Mouse (Mus musculus): ENCODE results near the gene Clec4n. TPM values are rescaled to one million over a fixed set of nuclear protein-coding genes. Genes with fewer than 3 reads are reported as not detected.
"Not testable (repeated sequence)": the region's sequence is repeated elsewhere in the genome, so short reads cannot be mapped to it uniquely, and the experiment has no call there.

Clec4n gene
- 2.6 and 3.1 TPM in 2 replicates for polyA plus RNA-seq (2014; fragmentation: Nextera tagmentation; extraction: Ambion mirVana)

DNA sequence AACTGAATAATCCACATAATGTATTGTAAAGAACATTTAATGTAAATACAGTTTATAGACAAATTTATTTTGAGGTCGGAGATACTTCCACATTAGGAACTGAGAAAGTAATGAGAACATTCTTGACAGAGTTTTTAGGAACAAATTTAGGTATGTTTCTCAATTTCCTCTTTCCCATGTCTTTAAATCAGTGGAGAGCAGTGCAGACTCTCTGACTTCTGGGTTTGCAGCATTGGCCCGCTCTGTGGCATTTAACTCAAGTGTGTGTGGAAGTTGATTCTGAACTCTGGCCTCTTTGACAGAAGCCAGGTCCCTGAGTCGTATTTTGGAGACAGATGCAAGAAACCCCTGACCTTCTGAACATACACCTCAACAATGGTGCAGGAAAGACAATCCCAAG, at the start of gene Clec4n:
Clec4n (plus strand) TSS at position 200 of the 400 bp plus-strand sequence.
- H3K27me3 ChIP-seq (replicated peaks; ENCODE audit: control insufficient read depth, insufficient read depth, low read length), result no peaks in the 10 kb centered on the region
- no peak within 1 kb of the TSS for H3K27ac ChIP-seq (ENCODE audit: low read depth, low read length)
- no peaks in the 10 kb centered on the region for H3K36me3 ChIP-seq (ENCODE audit: control insufficient read depth, insufficient read depth, low read length)
- DNase-seq (ENCODE audit: low spot score), result no peak
- no peak within 1 kb of the TSS for H3K9ac ChIP-seq (ENCODE audit: low read depth, low read length)
- no peak within 1 kb of the TSS for H3K4me3 ChIP-seq (ENCODE audit: low read depth, low read length)
- H3K4me2 ChIP-seq, result no peak within 1 kb of the TSS
- no peaks in the 10 kb centered on the region for H3K4me1 ChIP-seq (replicated peaks; ENCODE audit: control insufficient read depth, insufficient read depth, low read length)
- WGBS, result 54% methylated on average over 3 of the region's 3 CpGs
- H3K9me3 ChIP-seq (ENCODE audit: control insufficient read depth, low read length), result no peaks in the 10 kb centered on the region
- no peak for ATAC-seq (replicated peaks; ENCODE audit: low FRiP score)

DNA sequence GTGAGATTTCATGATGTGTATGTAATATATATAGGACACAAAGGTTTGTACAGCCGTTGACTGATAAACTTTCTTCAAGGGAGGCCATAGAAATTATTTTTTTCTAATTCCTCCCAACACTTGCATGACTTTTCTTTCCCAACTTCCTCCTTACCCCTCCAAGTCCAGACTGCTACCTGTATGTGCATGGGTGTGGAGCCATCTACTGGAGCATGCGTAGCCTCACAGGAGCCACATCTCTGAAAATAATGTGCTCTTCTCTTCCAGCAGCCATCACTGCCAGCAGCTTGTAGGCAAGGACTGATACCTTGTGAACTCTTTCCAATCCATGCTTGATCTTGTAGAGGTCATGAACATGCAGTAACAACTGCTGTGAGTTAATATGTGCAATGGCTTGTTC, 44.8 kb upstream of the Clec4n start:
- H3K36me3 ChIP-seq (ENCODE audit: control insufficient read depth, insufficient read depth, low read length); H3K9me3 ChIP-seq (ENCODE audit: control insufficient read depth, low read length); H3K27ac ChIP-seq (ENCODE audit: low read depth, low read length); H3K9ac ChIP-seq (ENCODE audit: low read depth, low read length); H3K4me2 ChIP-seq; ATAC-seq (replicated peaks; ENCODE audit: low FRiP score); H3K27me3 ChIP-seq (replicated peaks; ENCODE audit: control insufficient read depth, insufficient read depth, low read length); H3K4me3 ChIP-seq (ENCODE audit: low read depth, low read length); DNase-seq (ENCODE audit: low spot score); H3K4me1 ChIP-seq (replicated peaks; ENCODE audit: control insufficient read depth, insufficient read depth, low read length): not testable (repeated sequence)
- WGBS, result 70% methylated on average over 2 of the region's 2 CpGs

GRCm38 (mm10) chr6:123207187-123208076, 22.2 kb upstream of the Clec4n start:
- Histone ChIP-seq H3K9me3 (ENCODE audit: control insufficient read depth, low read length) (no peaks in the 10 kb centered on the region), H3K4me3 (ENCODE audit: low read depth, low read length) (no peak overlapping the region), H3K4me2 (no peak overlapping the region), H3K9ac (ENCODE audit: low read depth, low read length) (no peak overlapping the region), H3K36me3 (ENCODE audit: control insufficient read depth, insufficient read depth, low read length) (no peaks in the 10 kb centered on the region), H3K4me1 (replicated peaks; ENCODE audit: control insufficient read depth, insufficient read depth, low read length) (no peaks in the 10 kb centered on the region), H3K27ac (ENCODE audit: low read depth, low read length) (no peak overlapping the region), H3K27me3 (replicated peaks; ENCODE audit: control insufficient read depth, insufficient read depth, low read length) (no peaks in the 10 kb centered on the region)
- WGBS, result 84% methylated on average over 1 of the region's 1 CpGs
- ATAC-seq (replicated peaks; ENCODE audit: low FRiP score) (peak; percentile 65), DNase-seq (ENCODE audit: low spot score) (no peak)

DNA sequence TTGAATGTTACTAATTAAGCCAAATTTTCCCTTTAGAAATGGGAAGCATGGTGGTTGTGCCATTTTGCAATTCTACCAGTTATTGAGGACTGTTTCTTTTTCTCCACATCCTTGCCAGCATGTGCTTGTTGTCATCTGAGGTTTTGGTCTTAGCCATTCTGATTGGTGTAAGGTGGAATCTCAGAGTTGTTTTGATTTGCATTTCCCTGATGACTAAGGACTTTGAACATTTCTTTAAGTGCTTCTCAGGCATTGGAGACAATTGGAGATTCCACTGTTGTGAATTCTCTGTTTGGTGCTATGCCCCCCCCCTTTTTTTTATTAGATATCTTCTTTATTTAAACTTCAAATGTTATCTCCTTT, 21.6 kb upstream of the Clec4n start:
- H3K9me3 ChIP-seq (ENCODE audit: control insufficient read depth, low read length); H3K4me2 ChIP-seq; H3K36me3 ChIP-seq (ENCODE audit: control insufficient read depth, insufficient read depth, low read length); H3K4me3 ChIP-seq (ENCODE audit: low read depth, low read length); H3K4me1 ChIP-seq (replicated peaks; ENCODE audit: control insufficient read depth, insufficient read depth, low read length); H3K27me3 ChIP-seq (replicated peaks; ENCODE audit: control insufficient read depth, insufficient read depth, low read length); H3K27ac ChIP-seq (ENCODE audit: low read depth, low read length); H3K9ac ChIP-seq (ENCODE audit: low read depth, low read length); DNase-seq (ENCODE audit: low spot score); ATAC-seq (replicated peaks; ENCODE audit: low FRiP score): not testable (repeated sequence)

- WGBS, result 72% methylated on average over 1 of the region's 1 CpGs
- H3K27ac ChIP-seq (ENCODE audit: low read depth, low read length), result no peak overlapping the region
- H3K9me3 ChIP-seq (ENCODE audit: control insufficient read depth, low read length), result no peaks in the 10 kb centered on the region
- H3K4me2 ChIP-seq, result no peak overlapping the region
- DNase-seq (ENCODE audit: low spot score), result no peak
- no peak overlapping the region for H3K4me3 ChIP-seq (ENCODE audit: low read depth, low read length)
- H3K4me1 ChIP-seq (replicated peaks; ENCODE audit: control insufficient read depth, insufficient read depth, low read length), result no peaks in the 10 kb centered on the region
- ATAC-seq (replicated peaks; ENCODE audit: low FRiP score), result no peak
- no peaks in the 10 kb centered on the region for H3K27me3 ChIP-seq (replicated peaks; ENCODE audit: control insufficient read depth, insufficient read depth, low read length)
- no peak overlapping the region for H3K9ac ChIP-seq (ENCODE audit: low read depth, low read length)
- no peaks in the 10 kb centered on the region for H3K36me3 ChIP-seq (ENCODE audit: control insufficient read depth, insufficient read depth, low read length)
Measured at GRCm38 (mm10) chr6:123211726-123212125, 17.9 kb upstream of the Clec4n start.

- Histone ChIP-seq H3K27ac (ENCODE audit: low read depth, low read length) (no peak overlapping the region), H3K9me3 (ENCODE audit: control insufficient read depth, low read length) (no peaks in the 10 kb centered on the region), H3K4me3 (ENCODE audit: low read depth, low read length) (no peak overlapping the region), H3K4me2 (no peak overlapping the region), H3K36me3 (ENCODE audit: control insufficient read depth, insufficient read depth, low read length) (no peaks in the 10 kb centered on the region), H3K27me3 (replicated peaks; ENCODE audit: control insufficient read depth, insufficient read depth, low read length) (no peaks in the 10 kb centered on the region), H3K9ac (ENCODE audit: low read depth, low read length) (no peak overlapping the region), H3K4me1 (replicated peaks; ENCODE audit: control insufficient read depth, insufficient read depth, low read length) (no peaks in the 10 kb centered on the region)
- DNase-seq (ENCODE audit: low spot score) (no peak), ATAC-seq (replicated peaks; ENCODE audit: low FRiP score) (no peak)
- WGBS, result 52% methylated on average over 2 of the region's 2 CpGs
Measured at GRCm38 (mm10) chr6:123227519-123228166, 2.0 kb upstream of the Clec4n start.

DNA sequence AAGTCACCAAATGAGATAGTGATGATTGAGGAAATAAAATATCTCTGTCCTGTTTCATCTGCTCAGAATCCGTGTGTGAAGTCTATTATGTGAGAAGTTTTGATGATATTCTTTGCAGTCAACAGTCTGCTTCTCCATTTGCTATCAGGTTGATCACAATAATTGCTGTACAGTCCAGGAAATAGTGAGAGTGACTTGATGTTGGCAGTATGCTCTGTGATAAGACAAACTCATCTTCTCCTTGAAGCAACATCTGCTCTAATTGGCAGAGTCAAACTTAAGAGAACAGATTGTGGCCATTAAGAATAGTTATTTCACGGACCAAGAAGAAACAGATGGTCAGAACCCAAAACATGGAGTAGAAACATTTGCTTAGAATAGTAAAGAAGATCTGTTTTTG, 1.5 kb downstream of the Clec4n start:
- no peak for ATAC-seq (replicated peaks; ENCODE audit: low FRiP score)
- H3K4me2 ChIP-seq, result no peak overlapping the region
- 56% methylated on average over 2 of the region's 2 CpGs for WGBS
- DNase-seq (ENCODE audit: low spot score), result no peak
- H3K27me3 ChIP-seq (replicated peaks; ENCODE audit: control insufficient read depth, insufficient read depth, low read length), result no peaks in the 10 kb centered on the region
- H3K36me3 ChIP-seq (ENCODE audit: control insufficient read depth, insufficient read depth, low read length), result no peaks in the 10 kb centered on the region
- no peak overlapping the region for H3K9ac ChIP-seq (ENCODE audit: low read depth, low read length)
- no peaks in the 10 kb centered on the region for H3K4me1 ChIP-seq (replicated peaks; ENCODE audit: control insufficient read depth, insufficient read depth, low read length)
- H3K27ac ChIP-seq (ENCODE audit: low read depth, low read length), result no peak overlapping the region
- no peaks in the 10 kb centered on the region for H3K9me3 ChIP-seq (ENCODE audit: control insufficient read depth, low read length)
- no peak overlapping the region for H3K4me3 ChIP-seq (ENCODE audit: low read depth, low read length)

DNA sequence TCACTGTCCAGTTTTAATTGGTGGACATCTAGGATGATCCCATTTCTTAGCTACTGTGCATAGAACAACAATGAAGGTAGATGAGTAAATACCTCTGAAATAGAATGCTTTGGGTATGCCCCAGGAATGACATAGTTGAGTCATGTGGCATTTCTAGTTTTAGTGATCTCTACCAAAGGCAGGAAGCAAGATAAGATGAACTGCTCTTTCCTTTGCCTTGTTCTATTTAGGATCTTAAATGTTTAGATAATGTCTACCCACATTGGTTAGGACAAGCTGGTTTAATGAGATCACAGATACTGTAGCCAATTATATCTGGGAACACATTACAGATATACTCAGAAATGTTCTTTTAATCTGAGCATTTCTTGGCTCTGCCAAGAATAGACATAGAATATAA, 7.9 kb downstream of the Clec4n start:
- DNase-seq (ENCODE audit: low spot score) (no peak), ATAC-seq (replicated peaks; ENCODE audit: low FRiP score) (no peak)
- Histone ChIP-seq H3K27ac (ENCODE audit: low read depth, low read length) (no peak overlapping the region), H3K4me1 (replicated peaks; ENCODE audit: control insufficient read depth, insufficient read depth, low read length) (no peaks in the 10 kb centered on the region), H3K9me3 (ENCODE audit: control insufficient read depth, low read length) (no peaks in the 10 kb centered on the region), H3K4me3 (ENCODE audit: low read depth, low read length) (no peak overlapping the region), H3K4me2 (no peak overlapping the region), H3K9ac (ENCODE audit: low read depth, low read length) (no peak overlapping the region), H3K27me3 (replicated peaks; ENCODE audit: control insufficient read depth, insufficient read depth, low read length) (no peaks in the 10 kb centered on the region), H3K36me3 (ENCODE audit: control insufficient read depth, insufficient read depth, low read length) (no peaks in the 10 kb centered on the region)

DNA sequence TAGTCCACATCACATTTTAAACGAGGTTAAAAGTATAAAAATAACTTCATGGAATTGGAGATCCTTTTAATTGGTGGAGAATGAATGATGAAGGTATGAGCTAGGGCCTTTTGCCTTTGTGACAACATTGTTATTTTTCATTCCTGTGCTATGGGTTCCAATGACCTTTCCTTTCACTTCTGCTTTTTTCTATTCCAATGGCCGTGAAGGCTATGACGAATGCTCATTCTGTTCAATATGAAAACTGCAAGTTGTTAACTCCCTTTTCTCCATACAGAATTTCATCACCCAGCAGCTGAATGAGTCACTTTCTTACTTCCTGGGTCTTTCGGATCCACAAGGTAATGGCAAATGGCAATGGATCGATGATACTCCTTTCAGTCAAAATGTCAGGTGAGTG, 14.6 kb downstream of the Clec4n start:
- no peaks in the 10 kb centered on the region for H3K9me3 ChIP-seq (ENCODE audit: control insufficient read depth, low read length)
- no peak overlapping the region for H3K4me2 ChIP-seq
- no peak overlapping the region for H3K27ac ChIP-seq (ENCODE audit: low read depth, low read length)
- ATAC-seq (replicated peaks; ENCODE audit: low FRiP score) (no peak), DNase-seq (ENCODE audit: low spot score) (no peak)
- H3K27me3 ChIP-seq (replicated peaks; ENCODE audit: control insufficient read depth, insufficient read depth, low read length), result no peaks in the 10 kb centered on the region
- no peaks in the 10 kb centered on the region for H3K36me3 ChIP-seq (ENCODE audit: control insufficient read depth, insufficient read depth, low read length)
- no peak overlapping the region for H3K9ac ChIP-seq (ENCODE audit: low read depth, low read length)
- WGBS, result 84% methylated on average over 5 of the region's 5 CpGs
- H3K4me3 ChIP-seq (ENCODE audit: low read depth, low read length), result no peak overlapping the region
- H3K4me1 ChIP-seq (replicated peaks; ENCODE audit: control insufficient read depth, insufficient read depth, low read length), result no peaks in the 10 kb centered on the region

All from liver, embryonic 11.5 days (tissue).